Comparison of ENCODE assay signal across 8 mouse cellular contexts in the genomic region with DNA sequence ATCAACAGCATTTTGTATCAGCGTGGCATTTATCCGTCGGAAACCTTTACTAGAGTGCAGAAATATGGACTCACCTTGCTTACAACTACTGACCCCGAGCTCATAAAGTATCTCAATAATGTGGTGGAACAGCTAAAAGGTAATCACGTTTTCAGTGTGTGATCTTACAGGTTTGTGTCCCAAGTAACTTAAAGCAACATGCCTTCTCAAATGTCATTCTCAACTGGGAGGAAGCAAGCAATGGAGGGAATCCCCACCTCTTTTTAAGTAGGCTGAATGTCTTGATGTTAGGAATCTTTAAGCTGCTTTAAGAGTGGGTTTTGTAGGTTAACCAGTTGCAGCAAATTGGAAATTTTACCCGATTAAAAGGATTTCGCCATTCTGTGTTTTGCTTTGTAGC. TPM values are rescaled to one million over a fixed set of nuclear protein-coding genes. Genes with fewer than 3 reads are reported as not detected.
DNase-seq lines count a peak whose midpoint lies in the region; ATAC-seq and TF ChIP-seq lines count a peak whose summit lies in the region.

No protein-coding gene starts in this region.

- WGBS in heart, embryonic 13.5 days: 12% methylated on average over 7 of the region's 7 CpGs
- 20% methylated on average over 7 of the region's 7 CpGs for WGBS in midbrain, embryonic 12.5 days

- in situ Hi-C loops in ES-E14 (cut with MboI; ENCODE audit: low sequenced_read_pairs in 2 of 2, unreplicated experiment in 2 of 2): loop anchor here in 1 of 2 experiments (25.0 kb wide), 1 partner anchor 626 kb away; no protein-coding TSS in a partner anchor

- intact Hi-C loops in heart, postnatal 14 days (cut with DNase I): loop anchor here (10.0 kb wide), 1 partner anchor 1491 kb away; a partner anchor contains a TSS

- no peak for ATAC-seq in heart, embryonic 13.5 days (ENCODE audit: extremely low read depth, insufficient number of reproducible peaks, low FRiP score, low TSS enrichment)
- ATAC-seq in midbrain, embryonic 12.5 days (ENCODE audit: low FRiP score, low read depth): no peak
- no peak for ATAC-seq in activated CD4-positive, CD25-positive, alpha-beta regulatory T cell, adult 4 months
- ATAC-seq in granulocyte monocyte progenitor cell, adult 5-6 weeks (replicated peaks; ENCODE audit: poor library complexity, severe bottlenecking): no peak

- H3K9me3 ChIP-seq in heart, embryonic 13.5 days: no peaks in the 10 kb centered on the region
- no peaks in the 10 kb centered on the region for H3K9me3 ChIP-seq in ES-E14 (ENCODE audit: control insufficient read depth, insufficient read depth, low read depth, low read length)
- no peaks in the 10 kb centered on the region for H3K9me3 ChIP-seq in midbrain, embryonic 12.5 days

- H3K9ac ChIP-seq in heart, embryonic 13.5 days: peak overlapping the region; percentile 89
- H3K9ac ChIP-seq in ES-E14 (ENCODE audit: insufficient read depth, low read depth, low read length, poor library complexity, severe bottlenecking): peak overlapping the region; percentile 90; the same call in 1 of the 2 replicates
- H3K9ac ChIP-seq in midbrain, embryonic 12.5 days (replicated peaks): peak overlapping the region; percentile 70

- H3K27me3 ChIP-seq in heart, embryonic 13.5 days (replicated peaks): no peaks in the 10 kb centered on the region
- no peaks in the 10 kb centered on the region for H3K27me3 ChIP-seq in midbrain, embryonic 12.5 days

- peak overlapping the region; percentile 83 for H3K27ac ChIP-seq in heart, embryonic 13.5 days (replicated peaks)
- H3K27ac ChIP-seq in ES-E14 (ENCODE audit: insufficient read depth, low read depth, low read length, poor library complexity, severe bottlenecking): no peak overlapping the region
- peak overlapping the region; percentile 83; the same call in 1 of the 2 replicates for H3K27ac ChIP-seq in midbrain, embryonic 12.5 days (replicated peaks)

- H3K4me1 ChIP-seq in heart, embryonic 13.5 days: peaks cover 22% of the 10 kb centered on the region
- no peaks in the 10 kb centered on the region for H3K4me1 ChIP-seq in ES-E14 (ENCODE audit: control insufficient read depth in 2 of 2, insufficient read depth in 2 of 2, low read length in 2 of 2, poor library complexity in 1 of 2)
- peaks cover 11% of the 10 kb centered on the region for H3K4me1 ChIP-seq in midbrain, embryonic 12.5 days

- DNase-seq in heart, postnatal 14 days: no peak
- DNase-seq in ES-E14 (ENCODE audit: low read depth, low spot score): no peak
- peak; percentile 6 for DNase-seq in forelimb bud, embryonic 11.5 days (ENCODE audit: low read depth, low spot score)
- DNase-seq in spleen, adult 18-20 months: no peak

- H3K4me3 ChIP-seq in heart, embryonic 13.5 days: peak overlapping the region; percentile 81
- peak overlapping the region; percentile 81 to 92 for H3K4me3 ChIP-seq in ES-E14 (ENCODE audit: insufficient read depth in 1 of 2, low read depth in 1 of 2, low read length in 2 of 2, poor library complexity in 1 of 2, severe bottlenecking in 1 of 2)
- peak overlapping the region; percentile 74 for H3K4me3 ChIP-seq in midbrain, embryonic 12.5 days

- peaks cover 31% of the 10 kb centered on the region for H3K36me3 ChIP-seq in heart, embryonic 13.5 days
- H3K36me3 ChIP-seq in ES-E14 (ENCODE audit: control insufficient read depth, insufficient read depth, low read length, poor library complexity, severe bottlenecking): peaks cover 8% of the 10 kb centered on the region
- H3K36me3 ChIP-seq in midbrain, embryonic 12.5 days: peaks cover 19% of the 10 kb centered on the region

- H3K4me2 ChIP-seq in heart, embryonic 13.5 days: peak overlapping the region; percentile 83
- peak overlapping the region; percentile 66 for H3K4me2 ChIP-seq in midbrain, embryonic 12.5 days (replicated peaks)

TF ChIP-seq in ES-E14, 5 proteins besides CTCF, POLR2A, EP300 and RAD21:
- TF ChIP-seq ZC3H11A (IDR thresholded peaks at IDR 0.05; ENCODE audit: borderline replicate concordance, low read depth, low read length): no peak
- TF ChIP-seq CHD2 (IDR thresholded peaks at IDR 0.05; ENCODE audit: low read depth, low read length): no peak
- TF ChIP-seq MAFK (IDR thresholded peaks at IDR 0.05; ENCODE audit: insufficient read depth, low read depth, low read length): no peak
- no peak for TF ChIP-seq HCFC1 (IDR thresholded peaks at IDR 0.05; ENCODE audit: borderline replicate concordance, insufficient read depth, low read length)
- no peak for TF ChIP-seq ZNF384 (IDR thresholded peaks at IDR 0.05; ENCODE audit: low read depth, low read length)

RNA-seq across cellular contexts. Expression of a gene that starts 0.8 kb away (rescaled TPM):
- 70.8 and 75.3 TPM in 2 replicates for polyA plus RNA-seq in heart, embryonic 13.5 days (2015; fragmentation: Nextera tagmentation; extraction: Ambion mirVana)
- total RNA-seq in heart, postnatal 14 days (2021): 1 to 10 TPM; 4.9 to 7.6 TPM
- 67.0 and 78.2 TPM in 2 replicates for total RNA-seq in ES-E14 (2012; rRNA removed)
- 86.3 and 96.0 TPM in 2 replicates for polyA plus RNA-seq in midbrain, embryonic 12.5 days (2016; fragmentation: Nextera tagmentation; extraction: Ambion mirVana)
- 10 to 100 TPM; 39.9 to 50.4 TPM for polyA plus RNA-seq in activated CD4-positive, CD25-positive, alpha-beta regulatory T cell, adult 4 months (2017; shearing (Covaris generic))
- 89.6 and 131 TPM in 2 replicates for total RNA-seq in granulocyte monocyte progenitor cell, adult 5-6 weeks (2014; fragmentation: Nextera tagmentation)
- 142 and 148 TPM in 2 replicates for total RNA-seq in granulocyte monocyte progenitor cell, adult 5-6 weeks (2017)

RNA-seq across cellular contexts. Expression of a gene that starts 23.9 kb away (rescaled TPM):
- 0.05 TPM in 1 of 2 replicates, not detected in the other for polyA plus RNA-seq in heart, embryonic 13.5 days (2015; fragmentation: Nextera tagmentation; extraction: Ambion mirVana)
- total RNA-seq in heart, postnatal 14 days (2021): not detected
- total RNA-seq in ES-E14 (2012; rRNA removed): 0.11 TPM in 1 of 2 replicates, not detected in the other
- polyA plus RNA-seq in midbrain, embryonic 12.5 days (2016; fragmentation: Nextera tagmentation; extraction: Ambion mirVana): 0.08 and 0.15 TPM in 2 replicates
- polyA plus RNA-seq in activated CD4-positive, CD25-positive, alpha-beta regulatory T cell, adult 4 months (2017; shearing (Covaris generic)): not detected
- not detected in 2 replicates for total RNA-seq in granulocyte monocyte progenitor cell, adult 5-6 weeks (2014; fragmentation: Nextera tagmentation)
- total RNA-seq in granulocyte monocyte progenitor cell, adult 5-6 weeks (2017): not detected in 2 replicates
